Mouse (Mus musculus): ENCODE data around the gene Atp6v1f.

DNA sequence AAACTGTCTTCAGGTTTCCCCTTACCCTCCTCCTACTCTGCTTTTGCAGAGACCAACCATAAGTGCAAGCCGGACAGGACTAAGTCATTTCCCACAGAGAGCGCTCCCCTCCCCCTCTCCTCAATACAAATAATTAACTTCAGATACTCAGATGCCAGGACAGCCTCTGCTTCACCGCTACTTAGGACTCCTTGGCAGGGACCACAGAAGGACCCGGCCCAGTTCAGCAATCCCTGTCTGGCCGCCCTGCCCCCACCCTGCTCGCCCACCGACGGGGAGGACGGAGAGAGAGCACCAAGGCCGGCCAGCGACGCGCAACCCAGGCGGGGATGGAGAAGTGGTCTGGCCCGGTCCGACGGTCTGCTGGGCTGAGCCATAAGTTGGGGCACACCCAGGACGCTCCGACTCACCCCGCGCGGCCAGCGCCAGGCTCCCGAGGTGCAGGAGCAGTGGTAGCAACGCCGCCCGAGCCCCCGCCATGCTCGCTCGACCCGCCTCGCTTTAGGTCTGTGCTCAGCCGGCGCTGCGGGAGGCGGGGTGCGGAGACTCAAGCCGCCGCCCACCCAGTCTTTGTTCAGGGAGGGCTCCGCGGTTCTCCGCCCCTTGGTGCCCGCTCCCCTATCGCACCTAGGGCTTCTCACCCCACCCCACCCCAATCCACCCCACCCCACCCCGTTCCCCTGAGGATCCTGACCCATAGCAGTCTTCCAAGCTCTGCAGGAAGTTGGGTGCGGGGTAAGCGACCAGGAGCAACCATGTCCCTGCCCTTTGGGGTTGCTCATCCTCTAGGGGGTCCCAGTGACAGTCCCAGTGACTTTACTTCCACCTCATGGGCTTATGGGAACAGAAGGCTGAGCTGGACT, 40.2 kb downstream of the Atp6v1f start, which contains the start of gene Kcp:
- TF ChIP-seq POLR2A (IDR thresholded peaks at IDR 0.05; ENCODE audit: control insufficient read depth, extremely low read depth, insufficient read depth, low read length, poor library complexity) (no peak), CTCF (IDR thresholded peaks at IDR 0.05; ENCODE audit: borderline replicate concordance, control insufficient read depth, extremely low read depth, insufficient read depth, low read length, poor library complexity) (no peak)
